Mouse (Mus musculus): ENCODE measurements around the gene Arhgef7. TPM values are rescaled to one million over a fixed set of nuclear protein-coding genes. Genes with fewer than 3 reads are reported as not detected.

The Arhgef7 gene
- total RNA-seq, 1 experiment = 33.0 TPM

GRCm38 (mm10) chr8:11810426-11810825 is 82.9 kb downstream of the Arhgef7 start:
- DNase-seq (ENCODE audit: low read depth, low spot score) = no peak
- Histone ChIP-seq H3K4me3 (ENCODE audit: insufficient read depth in 1 of 2, low read depth in 1 of 2, low read length in 2 of 2, poor library complexity in 1 of 2, severe bottlenecking in 1 of 2) (no peak overlapping the region), H3K9ac (ENCODE audit: insufficient read depth, low read depth, low read length, poor library complexity, severe bottlenecking) (no peak overlapping the region), H3K36me3 (ENCODE audit: control insufficient read depth, insufficient read depth, low read length, poor library complexity, severe bottlenecking) (peaks cover 48% of the 10 kb centered on the region), H3K9me3 (ENCODE audit: control insufficient read depth, insufficient read depth, low read depth, low read length) (no peaks in the 10 kb centered on the region), H3K4me1 (ENCODE audit: control insufficient read depth in 2 of 2, insufficient read depth in 2 of 2, low read length in 2 of 2, poor library complexity in 1 of 2) (no peaks in the 10 kb centered on the region), H3K27ac (ENCODE audit: insufficient read depth, low read depth, low read length, poor library complexity, severe bottlenecking) (no peak overlapping the region)
- in situ Hi-C loops (cut with MboI; ENCODE audit: low sequenced_read_pairs in 2 of 2, unreplicated experiment in 2 of 2) = no loop called here
- TF ChIP-seq ZNF384 (IDR thresholded peaks at IDR 0.05; ENCODE audit: low read depth, low read length) (no peak), CHD2 (IDR thresholded peaks at IDR 0.05; ENCODE audit: low read depth, low read length) (no peak), MAFK (IDR thresholded peaks at IDR 0.05; ENCODE audit: insufficient read depth, low read depth, low read length) (no peak)

DNA sequence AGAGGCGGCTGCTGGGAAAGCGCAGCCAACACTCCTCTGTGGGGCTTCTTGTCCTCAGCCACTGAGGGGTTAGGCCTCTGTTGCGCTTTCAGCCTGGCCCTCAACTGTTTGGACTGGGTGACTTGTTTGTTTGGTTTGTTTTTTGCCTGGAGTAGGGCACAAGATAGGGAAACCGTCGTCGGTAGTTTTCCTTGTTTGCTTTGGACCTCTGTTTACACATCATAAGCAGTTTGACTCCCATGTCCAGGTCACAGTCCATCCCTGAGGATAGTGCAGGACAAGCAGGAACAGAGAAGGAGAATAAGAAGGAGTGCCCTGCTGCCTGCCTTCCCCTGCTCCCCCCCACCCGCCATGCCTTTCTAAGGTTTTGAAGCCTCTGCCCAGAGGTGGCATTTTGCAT is 86.3 kb downstream of the Arhgef7 start:
- Histone ChIP-seq H3K36me3 (ENCODE audit: control insufficient read depth, insufficient read depth, low read length, poor library complexity, severe bottlenecking) (peaks cover 52% of the 10 kb centered on the region), H3K9ac (ENCODE audit: insufficient read depth, low read depth, low read length, poor library complexity, severe bottlenecking) (no peak overlapping the region), H3K27ac (ENCODE audit: insufficient read depth, low read depth, low read length, poor library complexity, severe bottlenecking) (no peak overlapping the region), H3K9me3 (ENCODE audit: control insufficient read depth, insufficient read depth, low read depth, low read length) (no peaks in the 10 kb centered on the region), H3K4me1 (ENCODE audit: control insufficient read depth in 2 of 2, insufficient read depth in 2 of 2, low read length in 2 of 2, poor library complexity in 1 of 2) (no peaks in the 10 kb centered on the region), H3K4me3 (ENCODE audit: insufficient read depth in 1 of 2, low read depth in 1 of 2, low read length in 2 of 2, poor library complexity in 1 of 2, severe bottlenecking in 1 of 2) (no peak overlapping the region)
- no peak for DNase-seq (ENCODE audit: low read depth, low spot score)
- in situ Hi-C loops (cut with MboI; ENCODE audit: low sequenced_read_pairs in 2 of 2, unreplicated experiment in 2 of 2) = no loop called here
- TF ChIP-seq CHD2 (IDR thresholded peaks at IDR 0.05; ENCODE audit: low read depth, low read length) = no peak
- TF ChIP-seq MAFK (IDR thresholded peaks at IDR 0.05; ENCODE audit: insufficient read depth, low read depth, low read length) = no peak
- TF ChIP-seq HCFC1 (IDR thresholded peaks at IDR 0.05; ENCODE audit: borderline replicate concordance, insufficient read depth, low read length) = no peak
- no peak for TF ChIP-seq ZNF384 (IDR thresholded peaks at IDR 0.05; ENCODE audit: low read depth, low read length)
- TF ChIP-seq ZC3H11A (IDR thresholded peaks at IDR 0.05; ENCODE audit: borderline replicate concordance, low read depth, low read length) = no peak

DNA sequence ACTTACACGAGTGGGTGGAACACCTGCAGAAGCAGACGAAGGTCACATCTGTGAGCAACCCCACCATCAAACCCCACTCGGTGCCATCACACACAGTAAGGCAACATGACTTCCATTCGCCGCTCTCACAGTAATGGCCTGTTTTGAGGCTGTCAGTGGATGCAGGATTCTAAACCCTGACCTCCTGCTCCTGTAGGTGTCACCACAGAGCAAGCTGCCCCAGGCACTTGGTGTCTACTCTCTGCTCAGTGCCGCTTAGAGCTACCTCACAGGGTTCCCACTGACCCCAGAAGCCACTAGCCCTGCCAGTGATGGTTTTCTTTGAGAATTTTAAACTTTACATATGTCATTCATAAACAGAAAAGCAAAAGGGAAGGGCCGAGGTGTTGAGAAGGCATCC is 87.7 kb downstream of the Arhgef7 start:
- H3K4me3 ChIP-seq (ENCODE audit: insufficient read depth in 1 of 2, low read depth in 1 of 2, low read length in 2 of 2, poor library complexity in 1 of 2, severe bottlenecking in 1 of 2) = no peak overlapping the region
- no peak for DNase-seq (ENCODE audit: low read depth, low spot score)
- H3K9me3 ChIP-seq (ENCODE audit: control insufficient read depth, insufficient read depth, low read depth, low read length) = no peaks in the 10 kb centered on the region
- H3K4me1 ChIP-seq (ENCODE audit: control insufficient read depth in 2 of 2, insufficient read depth in 2 of 2, low read length in 2 of 2, poor library complexity in 1 of 2) = no peaks in the 10 kb centered on the region
- in situ Hi-C loops (cut with MboI; ENCODE audit: low sequenced_read_pairs in 2 of 2, unreplicated experiment in 2 of 2) = no loop called here
- H3K27ac ChIP-seq (ENCODE audit: insufficient read depth, low read depth, low read length, poor library complexity, severe bottlenecking) = no peak overlapping the region
- TF ChIP-seq MAFK (IDR thresholded peaks at IDR 0.05; ENCODE audit: insufficient read depth, low read depth, low read length) = no peak
- no peak for TF ChIP-seq CHD2 (IDR thresholded peaks at IDR 0.05; ENCODE audit: low read depth, low read length)
- no peak for TF ChIP-seq ZC3H11A (IDR thresholded peaks at IDR 0.05; ENCODE audit: borderline replicate concordance, low read depth, low read length)
- TF ChIP-seq ZNF384 (IDR thresholded peaks at IDR 0.05; ENCODE audit: low read depth, low read length) = no peak
- TF ChIP-seq HCFC1 (IDR thresholded peaks at IDR 0.05; ENCODE audit: borderline replicate concordance, insufficient read depth, low read length) = no peak
- no peak overlapping the region for H3K9ac ChIP-seq (ENCODE audit: insufficient read depth, low read depth, low read length, poor library complexity, severe bottlenecking)
- peaks cover 54% of the 10 kb centered on the region for H3K36me3 ChIP-seq (ENCODE audit: control insufficient read depth, insufficient read depth, low read length, poor library complexity, severe bottlenecking)

- DNase-seq (ENCODE audit: low read depth, low spot score) = no peak
- in situ Hi-C loops (cut with MboI; ENCODE audit: low sequenced_read_pairs in 2 of 2, unreplicated experiment in 2 of 2) = no loop called here
- H3K27ac ChIP-seq (ENCODE audit: insufficient read depth, low read depth, low read length, poor library complexity, severe bottlenecking) = no peak overlapping the region
Measured at GRCm38 (mm10) chr8:11820136-11820535, 92.6 kb downstream of the Arhgef7 start.

GRCm38 (mm10) chr8:11820568-11820967 is 93.0 kb downstream of the Arhgef7 start:
- Histone ChIP-seq H3K27ac (ENCODE audit: insufficient read depth, low read depth, low read length, poor library complexity, severe bottlenecking) (no peak overlapping the region), H3K9me3 (ENCODE audit: control insufficient read depth, insufficient read depth, low read depth, low read length) (no peaks in the 10 kb centered on the region), H3K36me3 (ENCODE audit: control insufficient read depth, insufficient read depth, low read length, poor library complexity, severe bottlenecking) (peaks cover 62% of the 10 kb centered on the region), H3K4me1 (ENCODE audit: control insufficient read depth in 2 of 2, insufficient read depth in 2 of 2, low read length in 2 of 2, poor library complexity in 1 of 2) (no peaks in the 10 kb centered on the region), H3K9ac (ENCODE audit: insufficient read depth, low read depth, low read length, poor library complexity, severe bottlenecking) (no peak overlapping the region), H3K4me3 (ENCODE audit: insufficient read depth in 1 of 2, low read depth in 1 of 2, low read length in 2 of 2, poor library complexity in 1 of 2, severe bottlenecking in 1 of 2) (no peak overlapping the region)
- in situ Hi-C loops (cut with MboI; ENCODE audit: low sequenced_read_pairs in 2 of 2, unreplicated experiment in 2 of 2) = no loop called here
- DNase-seq (ENCODE audit: low read depth, low spot score) = no peak
- TF ChIP-seq ZNF384 (IDR thresholded peaks at IDR 0.05; ENCODE audit: low read depth, low read length) = no peak
- TF ChIP-seq CHD2 (IDR thresholded peaks at IDR 0.05; ENCODE audit: low read depth, low read length) = no peak
- no peak for TF ChIP-seq HCFC1 (IDR thresholded peaks at IDR 0.05; ENCODE audit: borderline replicate concordance, insufficient read depth, low read length)
- no peak for TF ChIP-seq ZC3H11A (IDR thresholded peaks at IDR 0.05; ENCODE audit: borderline replicate concordance, low read depth, low read length)
- no peak for TF ChIP-seq MAFK (IDR thresholded peaks at IDR 0.05; ENCODE audit: insufficient read depth, low read depth, low read length)

More at GRCm38 (mm10) chr8:11820136-11820535, 92.6 kb downstream of the Arhgef7 start:
- Histone ChIP-seq H3K4me3 (ENCODE audit: insufficient read depth in 1 of 2, low read depth in 1 of 2, low read length in 2 of 2, poor library complexity in 1 of 2, severe bottlenecking in 1 of 2) (no peak overlapping the region), H3K36me3 (ENCODE audit: control insufficient read depth, insufficient read depth, low read length, poor library complexity, severe bottlenecking) (peaks cover 63% of the 10 kb centered on the region), H3K9me3 (ENCODE audit: control insufficient read depth, insufficient read depth, low read depth, low read length) (no peaks in the 10 kb centered on the region), H3K4me1 (ENCODE audit: control insufficient read depth in 2 of 2, insufficient read depth in 2 of 2, low read length in 2 of 2, poor library complexity in 1 of 2) (no peaks in the 10 kb centered on the region), H3K9ac (ENCODE audit: insufficient read depth, low read depth, low read length, poor library complexity, severe bottlenecking) (no peak overlapping the region)
- TF ChIP-seq CHD2 (IDR thresholded peaks at IDR 0.05; ENCODE audit: low read depth, low read length) (no peak), ZNF384 (IDR thresholded peaks at IDR 0.05; ENCODE audit: low read depth, low read length) (no peak), HCFC1 (IDR thresholded peaks at IDR 0.05; ENCODE audit: borderline replicate concordance, insufficient read depth, low read length) (no peak), MAFK (IDR thresholded peaks at IDR 0.05; ENCODE audit: insufficient read depth, low read depth, low read length) (no peak), ZC3H11A (IDR thresholded peaks at IDR 0.05; ENCODE audit: borderline replicate concordance, low read depth, low read length) (no peak)
